8 mouse cellular contexts compared by ENCODE assay signal in the genomic region with DNA sequence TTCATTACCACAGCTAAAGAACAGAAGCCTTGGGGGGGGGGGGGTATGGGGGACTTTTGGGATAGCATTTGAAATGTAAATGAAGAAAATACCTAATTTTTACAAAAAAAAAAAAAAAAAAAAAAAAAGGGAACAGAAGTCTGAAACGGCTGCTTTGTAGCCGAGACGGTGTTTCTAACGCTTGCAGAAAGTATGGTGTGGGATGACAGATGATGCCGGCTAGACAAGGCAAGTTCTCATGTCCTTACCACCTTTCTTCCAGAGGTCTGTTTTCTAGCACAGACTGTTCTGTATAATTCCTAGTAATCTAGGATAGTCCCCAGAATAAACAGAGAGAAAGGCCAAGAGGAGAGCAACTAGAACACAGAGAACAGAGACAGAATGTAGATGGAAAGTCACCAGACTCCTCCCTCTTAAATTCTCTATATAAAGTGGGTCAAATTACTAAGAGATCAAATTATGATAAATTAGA.
DNase-seq lines count a peak whose midpoint lies in the region; ATAC-seq and TF ChIP-seq lines count a peak whose summit lies in the region.

No protein-coding gene starts in this region.

- H3K4me3 ChIP-seq in heart, embryonic 12.5 days, result no peak overlapping the region
- no peak overlapping the region for H3K4me3 ChIP-seq in heart, embryonic 10.5 days
- no peak overlapping the region for H3K4me3 ChIP-seq in testis, adult 2 months (ENCODE audit: control insufficient read depth, low read depth, low read length)
- peak overlapping the region; percentile 31; the same call in 1 of the 2 replicates for H3K4me3 ChIP-seq in limb, embryonic 14.5 days (replicated peaks; ENCODE audit: low read length)
- H3K4me3 ChIP-seq in stomach, embryonic 16.5 days (replicated peaks; ENCODE audit: low read length), result peak overlapping the region; percentile 33

- no peaks in the 10 kb centered on the region for H3K27me3 ChIP-seq in heart, embryonic 12.5 days (replicated peaks)
- H3K27me3 ChIP-seq in heart, embryonic 10.5 days (ENCODE audit: insufficient read depth, poor library complexity, severe bottlenecking), result no peaks in the 10 kb centered on the region
- no peaks in the 10 kb centered on the region for H3K27me3 ChIP-seq in testis, adult 2 months (ENCODE audit: control insufficient read depth, insufficient read depth, low read length)
- no peaks in the 10 kb centered on the region for H3K27me3 ChIP-seq in limb, embryonic 14.5 days (ENCODE audit: control insufficient read depth, insufficient read depth, low read length)
- no peaks in the 10 kb centered on the region for H3K27me3 ChIP-seq in stomach, embryonic 16.5 days (ENCODE audit: control insufficient read depth, insufficient read depth, low read length)

- no peak for TF ChIP-seq POLR2A in testis, adult 2 months (IDR thresholded peaks at IDR 0.05; ENCODE audit: control insufficient read depth, low read depth, low read length)
- no peak for TF ChIP-seq POLR2A in limb, embryonic 14.5 days (IDR thresholded peaks at IDR 0.05; ENCODE audit: borderline replicate concordance, extremely low read depth, insufficient read depth, insufficient read length)

- H3K4me1 ChIP-seq in heart, embryonic 12.5 days (replicated peaks), result 0 out of 2 replicates have a peak, but pooled peaks cover 2% of the 10 kb centered on the region
- peaks cover 11% of the 10 kb centered on the region for H3K4me1 ChIP-seq in heart, embryonic 10.5 days
- peaks cover 9% of the 10 kb centered on the region for H3K4me1 ChIP-seq in testis, adult 2 months (ENCODE audit: control insufficient read depth, insufficient read depth, low read length)
- H3K4me1 ChIP-seq in limb, embryonic 14.5 days (ENCODE audit: control insufficient read depth, insufficient read depth, low read length), result peaks cover 32% of the 10 kb centered on the region
- peaks cover 16% of the 10 kb centered on the region for H3K4me1 ChIP-seq in stomach, embryonic 16.5 days (ENCODE audit: control insufficient read depth, insufficient read depth, low read length)

- H3K27ac ChIP-seq in heart, embryonic 12.5 days (ENCODE audit: poor library complexity, severe bottlenecking), result no peak overlapping the region
- H3K27ac ChIP-seq in heart, embryonic 10.5 days, result no peak overlapping the region
- H3K27ac ChIP-seq in testis, adult 2 months (ENCODE audit: control insufficient read depth, insufficient read depth, low read depth, low read length), result 0 out of 2 replicates have a peak overlapping the region, but pooled peaks have one; percentile 49
- peak overlapping the region; percentile 94 for H3K27ac ChIP-seq in limb, embryonic 14.5 days (replicated peaks; ENCODE audit: low read depth, low read length)
- H3K27ac ChIP-seq in stomach, embryonic 16.5 days (ENCODE audit: low read length), result peak overlapping the region; percentile 93

- no peak for TF ChIP-seq CTCF in testis, adult 2 months (IDR thresholded peaks at IDR 0.05; ENCODE audit: control insufficient read depth, insufficient read depth, insufficient replicate concordance, low read depth, low read length)

- no peak overlapping the region for H3K9ac ChIP-seq in heart, embryonic 12.5 days
- H3K9ac ChIP-seq in limb, embryonic 14.5 days (ENCODE audit: low read depth, low read length, severe bottlenecking), result peak overlapping the region; percentile 63; the same call in 1 of the 2 replicates
- peak overlapping the region; percentile 56; the same call in 1 of the 2 replicates for H3K9ac ChIP-seq in stomach, embryonic 16.5 days (ENCODE audit: low read length)

- ATAC-seq in heart, embryonic 12.5 days (ENCODE audit: insufficient number of reproducible peaks, low FRiP score), result no peak
- ATAC-seq in limb, embryonic 14.5 days (ENCODE audit: low FRiP score, low read depth), result no peak
- ATAC-seq in stomach, embryonic 16.5 days (ENCODE audit: insufficient read depth, low FRiP score), result no peak
- ATAC-seq in erythroblast, adult 5-6 weeks (replicated peaks; ENCODE audit: low FRiP score, poor library complexity, severe bottlenecking), result no peak

- no peak for DNase-seq in heart, embryonic 10.5 days (ENCODE audit: low spot score)
- DNase-seq in testis, postnatal 14 days (ENCODE audit: low spot score), result no peak
- no peak for DNase-seq in limb, embryonic 14.5 days (ENCODE audit: low spot score)
- DNase-seq in adrenal gland, postnatal 4 days (ENCODE audit: low spot score in 2 of 2), result no peak

- no peaks in the 10 kb centered on the region for H3K9me3 ChIP-seq in heart, embryonic 12.5 days (replicated peaks)
- no peaks in the 10 kb centered on the region for H3K9me3 ChIP-seq in heart, embryonic 10.5 days
- no peaks in the 10 kb centered on the region for H3K9me3 ChIP-seq in limb, embryonic 14.5 days (ENCODE audit: control insufficient read depth, low read length)
- H3K9me3 ChIP-seq in stomach, embryonic 16.5 days (replicated peaks; ENCODE audit: control insufficient read depth, low read length), result no peaks in the 10 kb centered on the region

- peak overlapping the region; percentile 25; the same call in 1 of the 2 replicates for H3K4me2 ChIP-seq in heart, embryonic 12.5 days
- H3K4me2 ChIP-seq in limb, embryonic 14.5 days (replicated peaks; ENCODE audit: low read depth, low read length, severe bottlenecking), result peak overlapping the region; percentile 69
- H3K4me2 ChIP-seq in stomach, embryonic 16.5 days (ENCODE audit: low read depth, low read length), result peak overlapping the region; percentile 76

- WGBS in heart, embryonic 12.5 days, result 41% methylated on average over 5 of the region's 5 CpGs
- 63% methylated on average over 5 of the region's 5 CpGs for WGBS in heart, embryonic 10.5 days
- WGBS in limb, embryonic 14.5 days, result 21% methylated on average over 5 of the region's 5 CpGs
- 18% methylated on average over 5 of the region's 5 CpGs for WGBS in stomach, embryonic 16.5 days

- no peaks in the 10 kb centered on the region for H3K36me3 ChIP-seq in heart, embryonic 12.5 days
- H3K36me3 ChIP-seq in heart, embryonic 10.5 days, result no peaks in the 10 kb centered on the region
- no peaks in the 10 kb centered on the region for H3K36me3 ChIP-seq in testis, adult 2 months (ENCODE audit: control insufficient read depth, insufficient read depth, low read length)
- H3K36me3 ChIP-seq in limb, embryonic 14.5 days (ENCODE audit: control insufficient read depth, insufficient read depth, low read length), result no peaks in the 10 kb centered on the region
- no peaks in the 10 kb centered on the region for H3K36me3 ChIP-seq in stomach, embryonic 16.5 days (ENCODE audit: control insufficient read depth, insufficient read depth, low read length)

Comparison
In these comparisons a context has a peak if more than half of its experiments do, and no peak if none do; other contexts are left out.
1. H3K27ac ChIP-seq: peak in testis, adult 2 months (single experiment), limb, embryonic 14.5 days (single experiment) and stomach, embryonic 16.5 days (single experiment); none in heart, embryonic 12.5 days (single experiment) and heart, embryonic 10.5 days (single experiment).
2. H3K4me2 ChIP-seq: peak in every context shown above with its lines; median percentile 76 in stomach, embryonic 16.5 days; 69 in limb, embryonic 14.5 days; 25 in heart, embryonic 12.5 days.
3. H3K4me3 ChIP-seq: peak in limb, embryonic 14.5 days (single experiment) and stomach, embryonic 16.5 days (single experiment); none in heart, embryonic 12.5 days (single experiment), heart, embryonic 10.5 days (single experiment) and testis, adult 2 months (single experiment).